Mouse (Mus musculus) CH12.LX (cell line): ENCODE measurements at regions not wholly inside any gene's neighbourhood (a gene's known extent, or its start where the extent isn't known, plus 50 kb on each side); places are given as distances from the start of the nearest gene placed in this dataset.

Experiments
- DNase-seq: peaks from one replicate; pipeline ENCODE4 v3.0.0-alpha.2; 2013; ENCODE audit errors: extremely low read depth
- H3K27ac ChIP-seq: 2 replicates; pipeline ENCODE4 v1.5.1; 2012; ENCODE audit warnings: low read depth, mild to moderate bottlenecking, control low read depth, moderate library complexity; ENCODE audit not compliant: insufficient read depth
- H3K27me3 ChIP-seq: replicated peaks from 2 replicates; pipeline ENCODE3; 2012; ENCODE audit warnings: inconsistent platforms
- H3K36me3 ChIP-seq, 2 experiments: replicated peaks in 1 of 2; 2 replicates each; pipeline versions ENCODE3 to v1.6.1; 2012; ENCODE audit warnings: inconsistent platforms in 1 of 2, low read length in 1 of 2, mild to moderate bottlenecking in 1 of 2, mixed read lengths in 1 of 2, moderate library complexity in 1 of 2; ENCODE audit not compliant: control insufficient read depth in 1 of 2, insufficient read depth in 1 of 2
- H3K4me1 ChIP-seq, 2 experiments: 2 replicates each; pipeline ENCODE4 v1.6.1; 2012; ENCODE audit warnings: inconsistent platforms in 1 of 2, moderate library complexity in 1 of 2; ENCODE audit not compliant: insufficient read depth in 2 of 2, control insufficient read depth in 1 of 2
- H3K4me2 ChIP-seq: 2 replicates; pipeline ENCODE4 v1.6.1; 2012; ENCODE audit warnings: low read depth, mild to moderate bottlenecking, control low read depth; ENCODE audit not compliant: poor library complexity, insufficient read depth, severe bottlenecking
- H3K4me3 ChIP-seq, 3 experiments: fragments of 150-350 bp in 1 of 3; sonication (generic) in 1 of 3; replicated peaks in 1 of 3; 2 replicates each; pipeline versions ENCODE3 to v1.5.1; 2011 to 2012; ENCODE audit warnings: low read depth in 2 of 3, low read length in 2 of 3, mild to moderate bottlenecking in 2 of 3, moderate library complexity in 2 of 3, control low read depth in 1 of 3, improper control_type of control experiment in 1 of 3, inconsistent platforms in 1 of 3, mixed read lengths in 1 of 3; ENCODE audit not compliant: poor library complexity in 1 of 3
- H3K79me2 ChIP-seq: replicated peaks from 2 replicates; pipeline ENCODE4 v1.6.1; 2012; ENCODE audit warnings: mild to moderate bottlenecking, moderate library complexity; ENCODE audit not compliant: control insufficient read depth, poor library complexity, insufficient read depth, severe bottlenecking; ENCODE audit errors: extremely low read depth
- H3K9ac ChIP-seq: 2 replicates; pipeline ENCODE4 v1.6.1; 2012; ENCODE audit warnings: low read depth, mild to moderate bottlenecking, control low read depth, moderate library complexity; ENCODE audit not compliant: insufficient read depth
- H3K9me3 ChIP-seq: replicated peaks from 2 replicates; pipeline ENCODE3; 2012; ENCODE audit warnings: low read length, inconsistent platforms, mixed read lengths
- CHD2 ChIP-seq: IDR thresholded peaks from 2 replicates; pipeline ENCODE4 v1.6.1; 2011; ENCODE audit warnings: low read length, improper control_type of control experiment
- CTCF ChIP-seq, 2 experiments: IDR thresholded peaks in 1 of 2; conservative IDR thresholded peaks in 1 of 2; 2 replicates each; pipeline ENCODE4 v1.5.1; 2011 to 2012; ENCODE audit warnings: low read depth in 2 of 2, low read length in 2 of 2, improper control_type of control experiment in 1 of 2, inconsistent platforms in 1 of 2, mild to moderate bottlenecking in 1 of 2, moderate library complexity in 1 of 2
- E2F4 ChIP-seq: IDR thresholded peaks from 2 replicates; pipeline ENCODE4 v1.6.1; 2011; ENCODE audit warnings: low read depth, low read length, improper control_type of control experiment; ENCODE audit not compliant: insufficient replicate concordance
- ETS1 ChIP-seq: conservative IDR thresholded peaks from 2 replicates; pipeline ENCODE4 v1.6.1; 2012; ENCODE audit warnings: low read depth, mild to moderate bottlenecking, inconsistent platforms, low read length, improper control_type of control experiment, moderate library complexity
- GABPA ChIP-seq: IDR thresholded peaks from 2 replicates; pipeline ENCODE4 v1.6.1; 2012; ENCODE audit warnings: low read depth, low read length, improper control_type of control experiment, inconsistent platforms; ENCODE audit not compliant: insufficient replicate concordance
- JUND ChIP-seq: conservative IDR thresholded peaks from 2 replicates; pipeline ENCODE4 v1.6.1; 2011; ENCODE audit warnings: low read depth, low read length, improper control_type of control experiment
- MAFK ChIP-seq: IDR thresholded peaks from 2 replicates; pipeline ENCODE4 v1.6.1; 2011; ENCODE audit warnings: low read length, improper control_type of control experiment; ENCODE audit not compliant: insufficient replicate concordance
- MEF2A ChIP-seq: IDR thresholded peaks from 2 replicates; pipeline ENCODE4 v1.6.1; 2014; ENCODE audit warnings: low read depth, mild to moderate bottlenecking, inconsistent platforms, low read length, improper control_type of control experiment, borderline replicate concordance
- MYC ChIP-seq: IDR thresholded peaks from 2 replicates; pipeline ENCODE4 v1.6.1; 2011; ENCODE audit warnings: low read depth, mild to moderate bottlenecking, improper control_type of control experiment, low read length
- NRF1 ChIP-seq: IDR thresholded peaks from 2 replicates; pipeline ENCODE4 v1.6.1; 2014; ENCODE audit warnings: low read depth, mild to moderate bottlenecking, inconsistent platforms, low read length, improper control_type of control experiment, moderate library complexity
- POLR2A ChIP-seq: IDR thresholded peaks from 2 replicates; pipeline ENCODE4 v1.6.1; 2011; ENCODE audit warnings: low read depth, mild to moderate bottlenecking, improper control_type of control experiment, low read length
- POLR2AphosphoS2 ChIP-seq: IDR thresholded peaks from 2 replicates; pipeline ENCODE4 v1.6.1; 2011; ENCODE audit warnings: low read depth, low read length, improper control_type of control experiment
- RCOR1 ChIP-seq: conservative IDR thresholded peaks from 2 replicates; pipeline ENCODE4 v1.6.1; 2012; ENCODE audit warnings: low read depth, mild to moderate bottlenecking, inconsistent platforms, low read length, improper control_type of control experiment
- TBP ChIP-seq: conservative IDR thresholded peaks from 2 replicates; pipeline ENCODE4 v1.6.1; 2011; ENCODE audit warnings: low read depth, low read length, improper control_type of control experiment
- TCF12 ChIP-seq: IDR thresholded peaks from 2 replicates; pipeline ENCODE4 v1.6.1; 2014; ENCODE audit warnings: low read depth, mild to moderate bottlenecking, inconsistent platforms, low read length, improper control_type of control experiment
- USF1 ChIP-seq: IDR thresholded peaks from 2 replicates; pipeline ENCODE4 v1.6.1; 2014; ENCODE audit warnings: low read depth, mild to moderate bottlenecking, inconsistent platforms, low read length, improper control_type of control experiment
- USF2 ChIP-seq: conservative IDR thresholded peaks from 2 replicates; pipeline ENCODE4 v1.6.1; 2011; ENCODE audit warnings: low read depth, low read length, improper control_type of control experiment
- ZKSCAN1 ChIP-seq: IDR thresholded peaks from 2 replicates; pipeline ENCODE4 v1.6.1; 2012; ENCODE audit warnings: low read depth, inconsistent platforms, low read length, improper control_type of control experiment, borderline replicate concordance
- ZMIZ1 ChIP-seq: IDR thresholded peaks from 2 replicates; pipeline ENCODE4 v1.6.1; 2012; ENCODE audit warnings: low read depth, mild to moderate bottlenecking, inconsistent platforms, low read length, improper control_type of control experiment
- dilution Hi-C: fragments of 300-500 bp; cut with MboI; formaldehyde crosslinking; loops from 2 replicates; pipeline ENCODE4 v1.14.3; 2020; ENCODE audit warnings: low sequenced_read_pairs; ENCODE audit not compliant: extremely low pct_unique_long_range_greater_than_20kb, extremely low pct_ligation_motif_present
- in situ Hi-C: fragments of 300-500 bp; cut with MboI; formaldehyde crosslinking; loops from 3 replicates; pipeline ENCODE4 v1.14.3; 2019; ENCODE audit warnings: low sequenced_read_pairs, low pct_ligation_motif_present, low pct_unique_long_range_greater_than_20kb, mixed read lengths

- no peak overlapping the region for H3K4me3 ChIP-seq
- no peaks in the 10 kb centered on the region for H3K79me2 ChIP-seq
- no peak overlapping the region for H3K4me2 ChIP-seq
- H3K9ac ChIP-seq: no peak overlapping the region
- no peak for DNase-seq
- H3K9me3 ChIP-seq: peaks cover 31% of the 10 kb centered on the region
- dilution Hi-C loops: no loop called here
- no peak overlapping the region for H3K27ac ChIP-seq
- no peaks in the 10 kb centered on the region for H3K36me3 ChIP-seq
- peaks cover 12% of the 10 kb centered on the region for H3K27me3 ChIP-seq
- no peaks in the 10 kb centered on the region for H3K4me1 ChIP-seq
- in situ Hi-C loops: no loop called here
- TF ChIP-seq MEF2A: no peak
- no peak for TF ChIP-seq USF2
- TF ChIP-seq, all 38 proteins: peak for 0
Measured at GRCm38 (mm10) chr8:115766218-115766898, 58.8 kb upstream of the Maf start.

- Histone ChIP-seq H3K27ac (no peak overlapping the region), H3K9me3 (peaks cover 27% of the 10 kb centered on the region), H3K4me1 (no peaks in the 10 kb centered on the region), H3K79me2 (no peaks in the 10 kb centered on the region), H3K27me3 (peaks cover 16% of the 10 kb centered on the region), H3K4me2 (no peak overlapping the region), H3K36me3 (no peaks in the 10 kb centered on the region), H3K9ac (no peak overlapping the region), H3K4me3 (no peak overlapping the region)
- dilution Hi-C loops (no loop called here), in situ Hi-C loops (no loop called here)
- DNase-seq: no peak
- TF ChIP-seq JUND (no peak), USF2 (no peak), NRF1 (no peak), CHD2 (no peak), CTCF (conservative IDR thresholded peaks at IDR 0.05 in 1 of 2, IDR thresholded peaks at IDR 0.05 in 1 of 2; ENCODE audit: low read depth in 2 of 2, low read length in 2 of 2) (no peak), MYC (no peak), ZKSCAN1 (no peak), POLR2AphosphoS2 (no peak), ETS1 (no peak), RCOR1 (no peak), TCF12 (no peak), POLR2A (no peak), TBP (no peak), USF1 (no peak), ZMIZ1 (no peak), E2F4 (no peak), MAFK (no peak), GABPA (no peak)
Measured at GRCm38 (mm10) chr8:115764551-115764950, 57.0 kb upstream of the Maf start.
